Mouse (Mus musculus) embryo, embryonic 11 days (tissue): ENCODE results near the gene Itpr2.

Experiments
- DNase-seq: peaks from one replicate; pipeline ENCODE4 v3.0.0-alpha.2; 2015

Itpr2 gene

DNA sequence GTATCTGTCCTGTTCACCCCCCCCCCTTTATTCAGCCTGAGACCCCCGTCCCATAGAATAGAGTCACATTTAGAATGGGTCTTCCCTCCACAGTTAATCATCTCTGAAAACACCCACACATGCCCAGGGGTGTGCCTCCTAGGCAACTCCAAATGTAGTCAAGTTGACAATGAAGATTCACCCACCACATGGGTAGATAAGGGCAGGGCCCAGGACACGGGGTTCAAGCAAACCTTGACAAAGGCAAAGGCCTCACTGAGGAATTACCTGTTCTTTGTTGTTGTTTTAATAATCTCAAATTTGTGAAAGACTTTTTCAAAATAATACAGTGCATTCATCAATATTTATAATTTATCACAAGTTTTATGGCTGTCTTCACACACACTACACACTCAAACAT, 2.4 kb upstream of the Itpr2 start:
- DNase-seq = no peak

DNA sequence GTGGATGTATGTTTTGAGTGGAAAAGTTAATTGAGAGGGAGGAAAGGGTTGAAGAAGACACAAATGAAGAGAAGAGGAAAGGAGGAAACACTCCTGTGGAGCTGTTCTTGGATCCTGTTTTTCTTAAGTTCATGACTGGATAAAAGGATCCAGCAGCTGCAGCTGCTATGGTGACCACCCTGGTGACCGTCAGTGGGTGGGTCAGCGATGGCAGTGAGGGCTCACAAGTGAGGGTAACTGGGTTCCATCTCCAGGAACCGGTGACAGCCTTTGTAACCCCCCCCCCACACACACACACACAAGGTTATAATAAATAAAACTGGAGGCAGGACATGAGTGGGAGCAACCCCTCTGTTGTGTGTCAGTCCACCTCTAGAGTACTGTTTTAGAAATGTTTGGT, 833 bp upstream of the Itpr2 start:
- no peak for DNase-seq

DNA sequence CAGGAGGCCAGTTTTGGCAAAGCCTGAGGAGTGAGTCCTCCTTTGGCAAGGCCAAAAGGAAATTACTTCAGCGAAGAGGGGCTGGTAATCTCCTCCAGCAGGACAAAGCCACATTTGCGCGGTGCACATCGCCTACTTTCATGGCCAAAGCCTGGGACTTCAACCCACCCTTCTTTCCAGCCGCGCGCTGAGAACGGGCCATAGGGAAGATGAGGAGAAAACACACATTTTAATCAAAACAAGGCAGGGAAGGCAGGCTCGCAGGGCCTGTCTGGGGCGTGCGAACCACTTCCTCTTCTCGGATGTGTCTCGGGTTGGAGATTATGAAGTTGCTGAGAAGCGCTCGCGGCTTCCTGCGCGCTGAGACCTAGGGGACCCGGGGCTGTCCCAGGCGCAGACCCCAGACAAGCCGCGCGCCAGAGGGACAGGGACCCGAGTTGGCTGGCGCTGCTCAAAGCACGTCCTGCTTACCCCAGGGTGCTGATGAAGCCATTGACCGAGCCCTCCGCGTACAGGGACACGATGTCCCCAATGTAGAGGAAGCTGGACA, 632 bp downstream of the Itpr2 start:
- peak; percentile 54 for DNase-seq

DNA sequence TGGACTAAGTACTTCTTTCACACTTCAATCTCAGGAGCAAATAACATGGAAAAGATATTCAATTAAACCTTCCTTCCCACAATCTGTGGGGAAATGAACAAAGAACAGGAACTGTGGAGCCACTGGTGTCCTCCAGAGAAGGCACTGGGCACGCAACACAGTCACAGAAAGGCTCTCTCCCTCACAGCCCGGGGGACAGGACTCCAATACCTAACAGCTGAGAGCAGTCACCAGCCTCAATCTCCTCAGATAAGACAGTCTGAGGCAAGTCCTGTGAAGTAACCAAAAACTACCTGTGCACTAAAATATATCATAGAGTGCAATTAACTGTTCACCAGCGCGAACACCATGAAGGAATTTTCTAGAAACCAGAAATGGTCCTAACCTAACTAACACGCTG, 1.3 kb downstream of the Itpr2 start:
- no peak for DNase-seq

DNA sequence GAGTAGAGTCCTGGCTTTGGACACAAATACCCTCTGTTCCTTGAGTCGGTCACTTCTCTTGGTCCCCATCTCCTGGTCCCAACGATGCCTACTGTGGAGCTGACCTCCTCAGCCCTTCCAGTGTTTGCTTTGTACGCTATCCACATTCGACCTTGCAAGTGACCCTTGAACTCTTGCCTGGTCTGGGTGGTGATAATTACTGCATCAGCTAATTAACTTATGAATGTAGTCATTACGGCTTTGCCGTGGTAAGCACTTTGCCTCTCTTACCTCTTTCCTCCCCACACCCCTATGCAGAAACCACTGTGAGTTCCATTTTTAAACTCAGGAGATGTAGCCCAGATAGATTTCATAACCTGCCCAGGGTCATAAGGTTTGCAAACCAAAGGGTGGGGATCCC, 1.8 kb downstream of the Itpr2 start:
- no peak for DNase-seq

DNA sequence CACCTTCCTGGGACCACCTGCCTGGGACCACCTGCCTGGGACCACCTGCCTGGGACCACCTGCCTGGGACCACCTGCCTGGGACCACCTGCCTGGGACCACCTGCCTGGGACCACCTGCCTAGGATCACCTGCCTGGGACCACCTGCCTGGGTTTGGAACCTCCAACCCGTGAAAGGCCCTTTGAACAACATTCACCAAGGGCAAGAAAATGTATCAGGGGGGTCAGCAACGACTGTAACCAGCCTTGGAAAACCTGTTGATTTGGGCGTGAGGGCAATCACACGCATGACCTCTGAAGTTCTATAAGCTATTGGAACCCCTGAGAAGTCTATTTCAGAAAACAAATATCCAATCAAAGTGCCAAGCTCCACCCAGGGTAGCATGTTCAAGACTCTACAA, 2.5 kb downstream of the Itpr2 start:
- no peak for DNase-seq

DNA sequence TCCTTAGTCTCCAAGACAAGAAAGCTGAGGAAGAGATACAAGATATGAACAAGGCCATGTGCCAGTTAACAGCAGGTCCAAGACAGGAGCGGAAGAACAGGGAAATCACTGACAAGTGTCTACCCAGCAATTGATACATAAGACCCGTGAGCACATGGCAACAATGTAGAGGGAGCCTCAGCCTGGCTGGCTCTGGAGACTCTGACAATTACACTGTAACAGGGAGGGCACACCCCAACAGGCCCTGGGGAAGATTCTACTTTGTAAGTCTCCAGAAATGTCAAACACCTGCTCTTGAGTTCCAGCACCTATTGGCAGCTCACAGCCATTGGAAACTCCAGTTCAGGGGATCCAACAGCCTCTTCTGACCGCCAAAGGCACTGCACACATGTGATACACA, 3.6 kb downstream of the Itpr2 start:
- DNase-seq = no peak

DNA sequence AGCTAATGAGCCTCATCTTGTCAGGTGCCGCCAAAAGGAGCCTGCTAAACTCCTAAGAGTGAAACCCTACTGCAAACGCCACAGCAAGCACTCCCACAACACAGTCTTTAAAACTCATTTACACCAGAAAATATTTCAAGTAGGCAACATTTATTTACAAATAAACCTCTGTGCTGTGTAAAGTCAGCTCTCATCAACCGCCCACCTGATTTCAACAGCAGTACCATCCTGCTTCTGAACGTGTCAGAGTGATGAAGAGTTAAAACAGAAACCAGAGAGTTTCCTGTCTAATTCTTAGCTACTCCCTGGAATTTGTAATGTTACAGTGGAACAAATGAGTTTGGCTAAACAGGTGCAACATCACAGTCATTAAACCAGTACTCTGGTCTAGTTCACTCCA, 4.2 kb downstream of the Itpr2 start:
- no peak for DNase-seq

DNA sequence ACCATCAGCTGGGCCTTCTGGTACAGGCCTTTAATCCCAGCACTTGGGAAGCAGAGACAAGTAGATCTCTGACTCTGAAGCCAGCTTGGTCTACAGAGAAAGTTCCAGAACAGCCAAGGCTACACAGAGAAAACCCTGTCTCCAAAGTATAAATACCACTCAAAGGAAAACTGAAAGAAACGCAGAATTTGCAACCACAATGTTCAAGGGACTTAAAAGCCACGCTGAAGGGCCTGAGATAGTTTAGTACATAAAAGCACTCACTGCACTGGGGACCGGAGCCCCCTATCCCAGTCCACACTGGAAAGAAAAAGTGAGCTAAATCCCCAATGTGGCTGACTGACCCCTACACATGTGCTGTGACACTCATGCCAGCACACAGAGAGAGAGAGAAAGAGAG, 4.6 kb downstream of the Itpr2 start:
- no peak for DNase-seq

DNA sequence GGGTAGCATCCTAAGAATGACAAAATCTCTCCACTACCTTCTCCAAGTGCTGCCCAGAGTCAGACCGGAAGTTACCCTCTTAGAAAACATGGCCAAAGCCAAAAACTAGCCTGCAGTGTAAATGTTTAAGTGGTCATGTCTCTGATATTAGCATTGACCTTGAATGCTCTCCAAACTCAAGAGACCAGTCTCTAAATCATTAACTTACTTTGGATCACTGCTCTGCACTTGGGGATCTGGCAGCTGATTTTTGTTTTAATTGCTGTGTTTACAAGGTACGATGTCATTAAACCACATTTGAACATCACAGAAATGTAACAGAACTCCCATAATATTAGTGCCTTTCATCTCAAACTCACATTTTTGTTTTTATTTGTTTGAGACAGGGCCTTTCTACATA, 10.3 kb downstream of the Itpr2 start:
- no peak for DNase-seq

DNA sequence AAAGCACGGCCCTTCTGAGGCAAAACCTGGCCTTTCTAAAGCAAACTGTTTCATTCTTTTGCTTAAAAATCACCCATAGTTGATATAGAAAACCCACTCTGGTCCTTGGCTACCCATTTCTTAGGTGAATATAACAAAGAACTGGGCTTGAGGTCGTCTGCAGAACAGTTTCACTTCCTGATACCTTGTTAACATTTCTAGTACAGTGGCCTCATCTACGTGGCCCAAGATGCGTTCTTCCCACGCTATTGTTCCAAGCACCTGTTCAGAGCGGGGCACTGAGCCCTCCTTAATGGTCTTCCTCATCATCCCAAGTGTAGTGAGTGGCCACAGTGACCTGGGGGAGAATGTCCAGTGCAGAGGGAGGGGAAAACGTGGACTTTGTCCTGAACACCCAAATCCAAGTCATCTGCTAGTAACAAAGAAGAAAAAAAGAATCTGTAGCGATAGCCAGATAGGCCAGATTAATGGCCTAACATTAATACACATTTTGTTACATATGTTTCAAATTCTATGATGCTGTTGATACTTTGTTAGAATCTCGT, 11.5 kb downstream of the Itpr2 start:
- DNase-seq = no peak

DNA sequence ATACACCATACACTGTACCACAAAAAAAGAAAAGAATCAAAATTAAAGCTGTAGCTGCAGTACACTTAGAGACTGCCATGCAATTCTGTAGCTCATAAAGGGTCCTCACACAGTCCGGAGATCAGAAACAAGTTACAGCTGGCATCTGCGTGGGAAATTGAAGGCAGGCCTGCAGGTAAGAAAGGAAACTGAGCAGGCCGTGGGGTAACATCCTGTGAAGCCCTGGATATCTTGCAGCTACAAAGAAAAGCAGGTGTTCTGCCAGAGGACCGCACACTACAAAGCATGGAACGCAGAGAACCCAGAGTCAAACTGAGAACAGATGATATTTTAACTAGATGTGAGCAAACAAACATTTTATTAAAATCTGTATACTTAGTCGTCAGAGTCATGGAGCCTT, 12.2 kb downstream of the Itpr2 start:
- DNase-seq = no peak

DNA sequence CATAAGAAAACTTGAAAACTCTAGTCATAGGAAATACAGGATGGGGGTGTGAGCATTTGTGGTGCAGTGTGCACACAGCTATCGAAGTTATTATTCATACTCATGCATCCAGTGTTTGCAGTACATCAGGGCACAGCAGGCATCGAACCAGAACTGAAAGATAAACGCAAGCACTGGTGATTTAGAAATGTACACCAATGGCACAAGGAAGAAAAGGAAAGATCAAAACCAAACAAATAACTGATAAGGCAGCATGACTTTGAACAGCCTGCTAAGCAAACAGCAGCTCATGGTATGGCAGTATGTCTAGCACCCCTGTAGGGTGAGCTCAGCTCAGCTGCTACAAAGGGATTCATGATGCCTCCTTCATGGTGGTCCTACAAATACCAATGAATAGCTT, 13.3 kb downstream of the Itpr2 start:
- DNase-seq = no peak

DNA sequence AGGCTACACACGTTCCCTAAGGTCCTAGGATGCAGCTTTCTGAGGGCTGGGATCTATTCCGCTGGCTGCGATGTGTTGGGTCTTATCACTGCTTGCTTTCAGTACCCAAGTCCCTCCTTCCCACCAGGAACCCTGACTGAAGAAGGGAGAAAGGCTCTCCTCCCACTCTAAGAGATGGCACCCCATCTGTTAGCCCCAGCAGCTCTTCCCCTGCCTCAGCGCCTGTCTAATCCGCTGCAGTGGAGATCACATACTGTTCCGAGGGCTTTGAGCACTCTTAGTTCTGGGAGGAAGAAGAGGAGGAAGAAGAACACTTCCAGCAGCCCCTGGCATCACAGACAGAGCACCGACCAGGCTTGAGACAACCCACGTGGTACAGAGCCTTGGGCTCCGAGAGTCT, 14.9 kb downstream of the Itpr2 start:
- no peak for DNase-seq

DNA sequence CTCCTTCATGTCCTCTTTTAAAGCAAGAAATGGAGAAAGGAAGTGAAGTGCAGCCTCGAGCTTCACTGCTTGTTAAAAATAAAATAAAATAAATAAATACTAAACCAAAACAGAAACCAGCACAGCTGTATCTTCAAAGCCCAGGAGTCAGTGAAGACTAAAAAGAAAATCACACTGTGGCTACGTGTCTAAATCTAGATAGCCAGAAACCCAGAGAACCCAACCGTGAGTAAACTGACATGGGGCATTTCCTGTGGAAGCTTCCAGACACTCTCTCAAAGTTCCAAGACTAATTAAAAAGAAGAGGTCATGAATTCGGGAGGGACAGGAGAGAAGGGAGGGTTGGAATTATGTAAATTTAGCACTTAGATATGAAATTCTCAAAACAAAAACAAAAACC, 15.9 kb downstream of the Itpr2 start:
- no peak for DNase-seq

DNA sequence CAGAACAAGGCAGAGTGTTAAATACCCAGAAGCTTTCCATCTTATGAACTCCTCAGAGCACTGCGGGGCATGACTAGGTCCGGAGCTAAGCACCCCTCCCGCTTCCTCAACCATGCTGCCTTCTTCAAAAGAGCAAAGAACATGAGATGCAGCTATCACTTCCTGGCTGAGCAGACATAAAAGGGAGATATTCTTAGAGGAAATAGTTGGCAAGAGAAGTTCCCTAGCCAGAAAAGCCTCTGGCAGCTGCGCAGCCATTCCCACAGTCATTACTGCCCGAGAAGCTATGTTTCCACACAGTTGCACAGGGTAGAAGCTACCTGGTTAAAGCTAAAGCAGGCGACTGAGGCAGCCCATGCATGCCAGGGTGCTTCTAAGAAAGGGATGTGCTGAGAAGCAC, 20.6 kb downstream of the Itpr2 start:
- DNase-seq = no peak

DNA sequence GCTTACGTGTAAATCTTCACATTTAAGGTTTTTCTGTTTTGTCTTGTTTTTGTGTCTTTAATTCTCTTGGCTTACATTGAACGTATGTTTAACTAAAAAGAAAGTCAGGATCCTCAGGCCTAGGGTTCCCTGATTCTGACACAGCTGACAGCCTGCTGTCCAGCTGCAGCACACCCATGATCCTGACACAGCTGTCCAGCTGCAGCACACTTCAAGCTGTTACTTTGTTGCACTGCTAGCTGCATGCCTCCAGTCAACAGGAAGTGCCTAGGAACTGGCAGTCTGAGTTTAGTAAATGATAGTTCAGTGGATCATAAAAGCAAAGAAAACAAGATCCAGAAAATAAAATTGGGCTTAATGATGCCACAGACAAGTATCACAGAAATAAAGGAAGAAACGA, 21.1 kb downstream of the Itpr2 start:
- DNase-seq = no peak

DNA sequence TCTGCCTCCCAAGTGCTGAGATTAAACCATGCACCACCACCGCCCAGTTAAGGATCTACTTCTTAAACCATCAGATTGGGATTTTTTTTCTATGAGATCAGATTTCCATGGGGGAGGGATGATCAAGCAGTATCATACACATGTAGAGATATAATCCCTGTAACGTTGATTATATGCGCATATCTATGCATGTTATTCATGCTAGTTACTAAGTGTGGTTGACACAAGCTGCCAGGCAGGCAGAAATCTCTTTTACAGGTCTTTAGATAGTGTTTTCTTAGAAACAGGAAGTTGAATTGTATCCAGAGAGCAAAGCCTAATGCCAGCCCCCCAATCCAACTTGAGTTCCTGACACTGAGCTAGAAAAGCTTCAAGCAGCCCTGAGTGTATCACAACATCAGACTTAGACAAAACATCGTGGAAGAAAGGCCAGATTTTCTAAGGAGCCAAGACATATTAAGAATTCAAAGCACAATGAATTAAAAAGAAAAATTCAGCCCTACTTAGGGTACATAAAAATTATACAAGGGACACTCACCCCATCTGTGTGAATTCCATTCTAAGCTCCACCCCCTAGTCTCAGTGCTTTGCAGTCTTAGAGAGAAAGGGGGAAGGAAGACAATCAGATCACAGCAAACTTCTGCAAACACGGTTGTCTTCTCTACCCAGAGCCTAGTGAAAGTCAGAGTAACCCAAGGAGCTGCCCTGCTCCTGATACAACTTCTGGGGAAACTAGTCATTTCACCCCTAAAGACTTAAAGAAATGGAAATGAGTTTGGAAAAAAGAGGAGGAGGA, 22.9 kb downstream of the Itpr2 start:
- no peak for DNase-seq

DNA sequence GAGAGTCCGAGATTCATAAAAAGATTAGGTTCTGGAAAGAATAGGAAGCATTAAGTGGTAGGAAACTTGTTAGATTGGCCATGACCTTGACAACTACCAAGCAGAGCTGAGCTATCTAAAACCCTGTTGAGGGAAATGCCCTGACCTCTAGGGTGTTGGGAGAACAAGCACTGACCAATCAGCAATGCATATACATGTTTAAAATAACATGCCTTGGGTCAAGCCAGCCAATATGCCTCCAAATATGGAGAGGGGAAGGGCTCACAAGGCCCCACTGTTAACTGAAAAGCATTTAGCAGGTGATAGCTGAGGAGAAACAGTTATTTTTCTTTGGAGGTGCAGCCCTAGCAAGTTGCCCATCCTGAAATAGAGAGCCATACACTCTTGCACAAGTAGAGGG, 25.2 kb downstream of the Itpr2 start:
- no peak for DNase-seq

DNA sequence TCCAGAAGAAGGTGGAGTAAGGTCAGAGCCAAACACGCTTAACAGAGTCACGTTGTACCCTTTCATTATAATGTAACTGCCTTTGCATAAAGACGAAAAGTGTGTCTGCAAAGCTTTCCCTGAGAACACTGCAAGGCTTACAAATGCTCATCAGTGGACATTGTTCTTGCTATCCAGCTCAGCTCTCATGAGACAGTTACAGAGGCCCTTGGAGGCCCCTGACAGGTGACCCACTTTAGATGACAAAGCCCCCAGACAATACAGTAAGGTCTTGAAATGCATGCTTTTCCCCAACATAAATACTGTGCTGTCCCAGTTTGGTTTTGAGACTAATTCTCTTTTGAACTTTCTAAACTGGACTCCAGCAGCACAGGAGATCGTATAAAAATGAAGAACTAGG, 27.9 kb downstream of the Itpr2 start:
- no peak for DNase-seq

DNA sequence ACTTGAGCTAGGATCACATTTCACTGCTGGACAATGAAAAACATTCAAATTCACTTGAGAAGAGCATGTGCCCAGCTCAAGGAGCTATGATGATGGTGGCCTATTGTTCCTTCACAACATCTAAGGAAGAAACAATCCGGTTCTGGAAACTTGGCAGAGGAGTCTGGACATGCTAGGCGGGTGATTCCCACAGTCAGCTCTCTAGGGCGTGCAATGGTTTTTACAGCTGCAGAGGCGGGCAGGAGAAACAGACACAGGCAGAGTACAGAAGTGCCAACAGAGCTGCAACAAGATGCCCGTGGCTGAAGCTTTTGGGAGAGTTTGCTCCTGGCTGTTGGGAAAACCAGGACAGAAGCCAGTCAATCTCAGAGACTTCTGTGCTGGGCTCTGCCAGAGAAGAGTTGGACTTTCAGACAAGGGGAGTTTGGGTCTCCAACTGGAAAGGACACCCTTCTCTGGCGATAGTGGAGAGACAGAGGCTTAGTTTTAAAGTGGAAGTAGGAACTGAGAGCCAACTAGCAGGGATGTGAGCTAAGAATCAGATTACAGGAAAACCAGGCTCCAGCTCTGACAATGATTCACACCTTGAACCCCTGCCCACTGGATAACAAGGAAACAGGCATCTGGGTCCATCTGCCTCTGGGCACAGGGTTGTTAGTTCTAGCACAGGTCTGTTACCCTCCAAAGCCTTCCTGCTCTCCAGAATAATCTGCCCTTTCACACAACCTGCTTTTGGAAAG, 28.6 kb downstream of the Itpr2 start:
- no peak for DNase-seq

DNA sequence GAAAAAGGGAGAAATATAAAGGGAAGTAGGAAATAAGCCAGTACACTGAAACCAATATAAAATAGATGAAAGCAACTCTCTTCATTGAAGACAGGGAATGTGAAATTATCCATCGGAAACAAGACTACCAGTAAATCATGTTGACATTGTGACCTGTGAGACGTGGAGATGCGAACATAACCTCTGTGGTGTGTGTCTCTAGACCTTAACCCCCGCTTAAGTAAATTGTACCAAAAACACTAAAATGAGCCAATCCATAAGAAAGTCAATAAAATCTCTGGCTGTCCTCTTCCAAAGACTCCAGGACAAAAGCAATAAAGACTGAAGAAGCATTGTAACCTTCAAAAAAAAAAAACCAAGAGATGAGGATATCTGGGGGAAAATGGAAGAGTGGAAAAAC, 31.6 kb downstream of the Itpr2 start:
- DNase-seq = no peak

DNA sequence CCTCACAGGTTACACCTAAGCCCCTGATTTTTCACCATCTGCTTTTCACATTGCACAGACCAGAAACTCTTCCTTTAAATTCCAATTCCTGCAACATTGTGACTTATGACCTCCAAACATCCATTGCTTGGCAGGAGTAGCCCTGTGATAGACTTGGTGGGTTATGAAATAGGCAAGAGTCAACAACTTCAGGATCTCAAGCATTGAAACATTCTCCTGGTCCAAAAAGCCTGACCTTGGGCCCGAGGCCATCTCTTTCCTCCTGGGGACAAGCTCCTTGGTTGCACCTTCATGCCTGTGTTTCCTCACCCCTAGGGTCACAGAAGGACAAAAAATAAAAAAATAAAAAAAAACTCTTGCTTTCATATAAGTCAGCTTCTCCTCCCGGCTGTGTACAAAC, 32.1 kb downstream of the Itpr2 start:
- DNase-seq = no peak

DNA sequence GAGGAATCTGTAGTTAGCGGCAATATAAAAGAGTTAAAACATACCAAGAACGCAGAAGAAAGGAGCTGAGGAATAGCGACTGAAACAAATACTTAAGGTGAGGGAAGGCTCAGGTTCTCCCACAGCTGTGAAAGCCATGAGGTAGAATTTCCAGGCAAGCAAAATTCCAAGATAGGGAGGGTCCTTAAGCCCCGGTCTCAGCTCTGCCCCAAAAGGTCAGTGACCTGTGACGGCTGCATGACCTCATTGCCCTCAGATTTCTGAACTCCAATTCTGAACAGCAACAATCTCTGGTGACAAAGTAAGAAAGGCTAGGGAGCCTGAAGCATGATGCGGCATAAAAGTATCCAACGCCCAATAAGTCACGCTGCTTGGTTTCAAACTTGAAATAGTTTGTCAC, 33.7 kb downstream of the Itpr2 start:
- peak; percentile 37 for DNase-seq
